ENCODE assay signal across 8 mouse cellular contexts in genomic region chr2:170193211-170193610, GRCm38 (mm10). TPM values are rescaled to one million over a fixed set of nuclear protein-coding genes. Genes with fewer than 3 reads are reported as not detected.
DNase-seq lines count a peak whose midpoint lies in the region; ATAC-seq lines count a peak whose summit lies in the region.

No protein-coding gene starts in this region.

- H3K9me3 ChIP-seq in kidney, embryonic 16.5 days (ENCODE audit: low read length) = no peaks in the 10 kb centered on the region
- H3K9me3 ChIP-seq in hindbrain, embryonic 14.5 days (ENCODE audit: control insufficient read depth, low read length) = no peaks in the 10 kb centered on the region
- H3K9me3 ChIP-seq in midbrain, embryonic 12.5 days = no peaks in the 10 kb centered on the region

- no peaks in the 10 kb centered on the region for H3K36me3 ChIP-seq in kidney, embryonic 16.5 days (ENCODE audit: insufficient read depth, low read length)
- H3K36me3 ChIP-seq in hindbrain, embryonic 14.5 days (replicated peaks; ENCODE audit: control insufficient read depth, insufficient read depth) = no peaks in the 10 kb centered on the region
- H3K36me3 ChIP-seq in midbrain, embryonic 12.5 days = no peaks in the 10 kb centered on the region

- peaks cover 24% of the 10 kb centered on the region for H3K4me1 ChIP-seq in kidney, embryonic 16.5 days (ENCODE audit: insufficient read depth, low read length)
- peaks cover 16% of the 10 kb centered on the region; the same call in 1 of the 2 replicates for H3K4me1 ChIP-seq in hindbrain, embryonic 14.5 days (replicated peaks; ENCODE audit: control insufficient read depth, insufficient read depth, low read length)
- H3K4me1 ChIP-seq in midbrain, embryonic 12.5 days = peaks cover 16% of the 10 kb centered on the region

- no peak for ATAC-seq in kidney, embryonic 16.5 days (ENCODE audit: low FRiP score, low TSS enrichment)
- ATAC-seq in hindbrain, embryonic 14.5 days (ENCODE audit: low FRiP score) = peak; percentile 41; the same call in 1 of the 2 replicates
- peak; percentile 79 for ATAC-seq in midbrain, embryonic 12.5 days (ENCODE audit: low FRiP score, low read depth)

- DNase-seq in kidney, postnatal 14 days = no peak
- DNase-seq in c-Kit-positive CD71-positive TER-119-positive erythroid progenitor cells, embryonic 14.5 days (ENCODE audit: low spot score) = peak; percentile 30
- peak; percentile 55 for DNase-seq in hindbrain, embryonic 14.5 days (ENCODE audit: low spot score)
- no peak for DNase-seq in urinary bladder, adult 18-20 months (ENCODE audit: low spot score in 2 of 2)
- no peak for DNase-seq in spleen, adult 12 weeks (ENCODE audit: low spot score)
- DNase-seq in ovary, adult 18-20 months (ENCODE audit: low spot score) = no peak

- peak overlapping the region; percentile 77 for H3K27ac ChIP-seq in kidney, embryonic 16.5 days (ENCODE audit: low read length)
- H3K27ac ChIP-seq in hindbrain, embryonic 14.5 days = peak overlapping the region; percentile 84
- peak overlapping the region; percentile 81 for H3K27ac ChIP-seq in midbrain, embryonic 12.5 days (replicated peaks)

- WGBS in kidney, embryonic 16.5 days = 7% methylated on average over 10 of the region's 10 CpGs
- WGBS in hindbrain, embryonic 14.5 days = 1% methylated on average over 10 of the region's 10 CpGs
- WGBS in midbrain, embryonic 12.5 days = 1% methylated on average over 10 of the region's 10 CpGs

- peak overlapping the region; percentile 65 for H3K9ac ChIP-seq in kidney, embryonic 16.5 days (replicated peaks; ENCODE audit: low read length)
- peak overlapping the region; percentile 54 for H3K9ac ChIP-seq in hindbrain, embryonic 14.5 days
- peak overlapping the region; percentile 49; the same call in 1 of the 2 replicates for H3K9ac ChIP-seq in midbrain, embryonic 12.5 days (replicated peaks)

- H3K27me3 ChIP-seq in kidney, embryonic 16.5 days (ENCODE audit: insufficient read depth, low read length) = no peaks in the 10 kb centered on the region
- no peaks in the 10 kb centered on the region for H3K27me3 ChIP-seq in hindbrain, embryonic 14.5 days (ENCODE audit: control insufficient read depth, insufficient read depth, low read length)
- H3K27me3 ChIP-seq in midbrain, embryonic 12.5 days = peaks cover 12% of the 10 kb centered on the region

- peak overlapping the region; percentile 40 for H3K4me3 ChIP-seq in kidney, embryonic 16.5 days (ENCODE audit: low read length)
- H3K4me3 ChIP-seq in hindbrain, embryonic 14.5 days (replicated peaks; ENCODE audit: low read length) = peak overlapping the region; percentile 23
- H3K4me3 ChIP-seq in midbrain, embryonic 12.5 days = peak overlapping the region; percentile 33

- peak overlapping the region; percentile 58 for H3K4me2 ChIP-seq in kidney, embryonic 16.5 days (replicated peaks; ENCODE audit: low read depth, low read length)
- H3K4me2 ChIP-seq in hindbrain, embryonic 14.5 days (replicated peaks) = peak overlapping the region; percentile 50
- H3K4me2 ChIP-seq in midbrain, embryonic 12.5 days (replicated peaks) = peak overlapping the region; percentile 50

RNA-seq across cellular contexts. Expression of gene Zfp217, which starts 45.3 kb away (rescaled TPM):
- 4.4 and 5.1 TPM in 2 replicates for polyA plus RNA-seq in kidney, embryonic 16.5 days (2015; fragmentation: Nextera tagmentation; extraction: Ambion mirVana)
- 0.98 and 1.5 TPM in 2 replicates for polyA plus RNA-seq in hindbrain, embryonic 14.5 days (2014; fragmentation: Nextera tagmentation; extraction: Ambion mirVana)
- 3.0 and 3.5 TPM in 2 replicates for polyA plus RNA-seq in midbrain, embryonic 12.5 days (2016; fragmentation: Nextera tagmentation; extraction: Ambion mirVana)

Comparison
In these comparisons a context has a peak if more than half of its experiments do, and no peak if none do; other contexts are left out.
1. DNase-seq: peak in c-Kit-positive CD71-positive TER-119-positive erythroid progenitor cells, embryonic 14.5 days (single experiment) and hindbrain, embryonic 14.5 days (single experiment); none in kidney, postnatal 14 days (single experiment), urinary bladder, adult 18-20 months (0 of 2), spleen, adult 12 weeks (single experiment) and ovary, adult 18-20 months (single experiment).
2. Peak in every context shown above with its lines, with median percentiles within 50 percentile points of each other: H3K27ac ChIP-seq, H3K4me2 ChIP-seq, H3K4me3 ChIP-seq and H3K9ac ChIP-seq.